Mouse (Mus musculus): ENCODE measurements at regions not wholly inside any gene's neighbourhood (a gene's known extent, or its start where the extent isn't known, plus 50 kb on each side); places are given as distances from the start of the nearest gene placed in this dataset.
A peak's percentile ranks its signal among the peaks of the same experiment; 100 is the strongest.

- DNase-seq (ENCODE audit: extremely low spot score in 1 of 2, low spot score in 1 of 2), result no peak
Measured at GRCm38 (mm10) chr1:105206216-105206615, 150.3 kb downstream of the Rnf152 start.

GRCm38 (mm10) chr1:105199305-105199704 lies 157.2 kb downstream of the Rnf152 start:
- no peak for DNase-seq (ENCODE audit: extremely low spot score in 1 of 2, low spot score in 1 of 2)

GRCm38 (mm10) chr1:105191126-105191525 lies 165.4 kb downstream of the Rnf152 start:
- no peak for DNase-seq (ENCODE audit: extremely low spot score in 1 of 2, low spot score in 1 of 2)

- no peak for DNase-seq (ENCODE audit: extremely low spot score in 1 of 2, low spot score in 1 of 2)
Measured at GRCm38 (mm10) chr1:105188920-105189266, 167.6 kb downstream of the Rnf152 start.

DNA sequence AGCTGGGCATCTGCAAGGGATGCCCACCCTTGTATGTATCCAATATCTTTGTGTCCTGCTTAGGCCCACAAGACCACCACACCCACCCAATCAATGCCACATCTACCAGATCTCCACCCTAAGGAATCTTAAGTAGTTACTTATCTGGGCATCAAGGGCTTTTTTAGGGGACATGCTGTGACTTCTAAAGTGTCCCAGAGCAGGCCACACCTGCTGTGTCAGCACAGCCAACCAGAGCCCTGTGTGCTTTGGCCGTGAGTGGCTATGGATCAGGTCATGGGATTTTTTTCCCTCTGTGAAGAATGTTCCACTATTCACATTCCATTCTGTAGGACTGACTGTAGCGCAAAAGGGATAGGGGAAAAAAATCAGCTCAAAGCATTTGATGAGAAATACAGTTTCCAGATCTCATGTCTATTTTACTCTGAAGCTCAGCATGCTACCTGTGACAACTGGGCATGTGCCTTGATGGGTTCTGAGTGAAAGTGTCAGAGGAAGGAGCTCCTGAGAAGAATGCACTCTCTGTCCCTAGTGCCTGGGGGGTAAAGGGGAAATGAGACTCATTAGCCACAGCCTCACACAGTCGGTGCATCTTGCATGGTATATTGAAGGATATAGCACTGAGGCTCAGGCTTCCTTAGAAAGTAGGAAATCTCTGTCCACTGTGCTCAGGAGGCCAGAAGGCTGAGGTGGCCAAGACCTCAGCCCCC lies 168.1 kb downstream of the Rnf152 start:
- DNase-seq (ENCODE audit: extremely low spot score in 1 of 2, low spot score in 1 of 2), result no peak

- DNase-seq (ENCODE audit: extremely low spot score in 1 of 2, low spot score in 1 of 2), result no peak
Measured at GRCm38 (mm10) chr1:105184470-105184869, 172.0 kb downstream of the Rnf152 start.

GRCm38 (mm10) chr1:105179371-105179823 lies 177.1 kb downstream of the Rnf152 start:
- DNase-seq (ENCODE audit: extremely low spot score in 1 of 2, low spot score in 1 of 2), result no peak

- no peak for DNase-seq (ENCODE audit: extremely low spot score in 1 of 2, low spot score in 1 of 2)
Measured at GRCm38 (mm10) chr1:105178773-105179172, 177.7 kb downstream of the Rnf152 start.

DNA sequence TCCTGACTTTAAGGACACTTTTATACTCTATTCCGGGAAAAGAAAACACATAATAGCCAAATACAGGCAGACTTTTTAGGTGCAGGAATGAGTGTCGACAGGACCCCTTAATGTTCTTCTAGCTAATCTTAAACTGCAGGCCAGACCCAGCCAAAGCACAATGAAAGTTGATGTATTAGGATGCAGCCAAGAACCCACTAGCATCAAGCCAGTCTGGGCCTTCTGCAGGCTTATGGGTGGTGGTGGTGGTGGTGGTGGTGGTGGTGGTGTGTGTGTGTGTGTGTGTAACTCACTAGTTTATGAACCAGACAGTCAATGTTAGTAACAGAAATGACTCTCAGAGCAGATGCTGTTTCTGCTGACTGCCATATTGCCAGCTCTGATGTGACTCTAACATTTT lies 178.6 kb downstream of the Rnf152 start:
- DNase-seq (ENCODE audit: extremely low spot score in 1 of 2, low spot score in 1 of 2), result peak in 1 of 2 experiments; percentile 2

DNA sequence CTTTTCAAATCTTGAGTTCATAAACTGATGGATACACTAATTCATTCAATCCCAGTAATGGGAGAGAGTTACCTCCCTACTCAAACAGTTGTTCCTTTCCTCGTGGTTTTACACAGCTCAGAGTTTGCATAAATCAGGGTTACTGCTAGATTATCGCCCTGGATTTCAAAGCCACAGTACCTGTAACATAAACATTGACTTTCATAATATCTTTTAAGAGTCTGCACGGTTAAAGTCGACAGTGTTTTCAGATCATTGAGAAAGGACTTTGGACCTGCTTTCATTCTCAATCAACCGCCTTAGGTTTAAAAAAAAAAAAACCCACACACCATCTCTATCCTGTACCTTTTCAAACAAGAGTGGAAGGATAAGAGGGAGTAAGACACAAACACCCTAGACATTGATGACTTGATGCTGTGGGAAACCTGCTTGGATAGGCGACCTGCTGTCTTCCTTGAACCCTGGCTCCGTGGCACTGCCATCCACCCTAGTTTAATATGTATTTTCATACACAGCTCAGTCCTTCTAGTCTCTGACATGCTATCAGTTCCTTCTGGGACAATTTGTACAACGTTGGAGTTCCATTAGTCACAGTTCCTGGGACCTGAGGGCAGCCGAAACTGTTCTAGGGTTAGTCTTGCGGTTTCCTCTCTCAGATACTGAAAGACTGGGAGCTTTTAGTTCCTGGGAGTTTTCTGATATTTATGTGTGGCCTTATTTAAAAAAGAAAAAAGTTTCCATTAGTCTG lies 179.3 kb downstream of the Rnf152 start:
- DNase-seq (ENCODE audit: extremely low spot score in 1 of 2, low spot score in 1 of 2), result no peak

- no peak for DNase-seq (ENCODE audit: extremely low spot score in 1 of 2, low spot score in 1 of 2)
Measured at GRCm38 (mm10) chr1:105170979-105171378, 185.5 kb downstream of the Rnf152 start.

DNA sequence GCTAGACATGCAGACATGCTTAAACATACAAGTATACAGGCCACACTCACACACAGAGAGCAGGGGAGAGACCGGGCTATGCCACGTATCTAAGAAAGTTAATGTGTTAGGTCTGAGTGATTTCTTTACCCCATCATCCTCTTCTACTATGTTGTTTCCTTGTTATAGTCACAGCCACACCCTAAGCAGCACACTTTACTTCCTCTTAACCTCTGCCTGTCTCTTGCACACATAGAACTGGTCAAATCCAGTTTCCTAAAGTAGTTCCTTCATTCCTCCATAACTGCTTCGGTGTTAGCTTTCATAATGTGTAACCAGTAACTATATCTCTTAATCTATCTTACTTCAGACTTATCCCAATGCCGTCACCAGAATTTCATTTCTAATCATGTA lies 186.4 kb downstream of the Rnf152 start:
- no peak for DNase-seq (ENCODE audit: extremely low spot score in 1 of 2, low spot score in 1 of 2)

GRCm38 (mm10) chr1:105169455-105170113 lies 186.9 kb downstream of the Rnf152 start:
- no peak for DNase-seq (ENCODE audit: extremely low spot score in 1 of 2, low spot score in 1 of 2)

GRCm38 (mm10) chr1:105168808-105169207 lies 187.7 kb downstream of the Rnf152 start:
- no peak for DNase-seq (ENCODE audit: extremely low spot score in 1 of 2, low spot score in 1 of 2)

DNA sequence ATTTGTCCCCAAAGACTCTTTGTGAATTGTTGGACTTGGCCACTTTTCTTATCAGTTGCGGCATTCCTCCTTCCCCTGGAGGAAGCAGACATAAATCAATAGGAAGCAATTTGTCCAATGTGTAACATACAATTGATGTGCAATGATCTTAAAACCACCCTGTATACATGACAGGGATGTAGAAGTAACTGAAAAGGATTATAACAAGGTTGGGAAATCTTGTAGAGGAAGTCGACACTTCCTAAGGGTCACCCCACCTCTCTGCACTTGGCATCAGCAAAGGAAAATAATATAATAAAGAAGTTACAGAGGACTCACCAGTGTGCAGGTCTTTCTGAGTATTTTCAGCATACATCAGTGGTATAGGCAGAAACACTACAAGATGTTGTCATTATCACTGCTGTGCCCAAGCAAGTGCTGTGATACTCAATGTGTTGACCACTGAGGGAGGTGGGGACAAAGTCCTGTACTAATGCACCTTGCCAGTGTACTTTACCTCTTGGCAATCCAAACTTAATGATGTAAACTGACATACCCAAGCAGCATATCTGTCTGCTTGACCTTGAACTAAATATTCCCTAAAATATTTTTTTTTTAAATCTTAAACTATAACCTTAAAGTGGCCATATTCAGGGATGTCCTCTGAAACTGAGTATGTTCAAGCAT lies 198.9 kb downstream of the Rnf152 start:
- DNase-seq (ENCODE audit: extremely low spot score in 1 of 2, low spot score in 1 of 2), result no peak

DNA sequence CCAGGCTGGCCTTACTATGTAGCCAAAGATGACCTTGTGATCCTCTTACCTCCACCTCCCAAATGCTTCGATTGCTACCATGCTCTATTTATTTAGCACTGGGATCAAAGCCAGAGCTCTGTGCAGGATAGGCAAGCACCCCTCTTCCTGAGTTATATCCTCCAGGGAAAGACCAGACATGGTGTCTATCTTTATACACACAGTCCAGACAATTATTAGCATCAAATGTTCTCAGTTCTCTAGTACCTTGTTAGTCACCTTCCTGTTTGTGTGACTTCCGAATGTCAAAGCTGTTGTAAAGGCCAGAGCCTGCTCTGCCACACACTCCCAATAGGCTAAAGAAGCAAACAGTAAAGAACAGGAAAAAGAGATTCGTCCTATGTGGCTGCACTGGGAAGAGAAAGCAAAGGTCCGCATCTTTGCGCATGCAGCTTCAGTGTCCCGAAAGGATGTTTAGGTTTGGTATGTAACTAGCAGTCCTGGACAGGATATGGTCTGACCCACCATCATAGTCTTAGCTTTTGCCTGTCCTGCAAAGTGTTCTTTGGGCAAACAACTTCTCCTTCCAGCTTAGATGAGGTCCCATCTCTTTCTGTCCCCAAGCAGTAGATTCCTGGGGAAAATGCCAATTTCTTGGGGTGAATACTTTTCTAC lies 204.2 kb downstream of the Rnf152 start:
- no peak for DNase-seq (ENCODE audit: extremely low spot score in 1 of 2, low spot score in 1 of 2)

- DNase-seq (ENCODE audit: extremely low spot score in 1 of 2, low spot score in 1 of 2), result no peak
Measured at GRCm38 (mm10) chr1:105151466-105151846, 205.1 kb downstream of the Rnf152 start.

DNA sequence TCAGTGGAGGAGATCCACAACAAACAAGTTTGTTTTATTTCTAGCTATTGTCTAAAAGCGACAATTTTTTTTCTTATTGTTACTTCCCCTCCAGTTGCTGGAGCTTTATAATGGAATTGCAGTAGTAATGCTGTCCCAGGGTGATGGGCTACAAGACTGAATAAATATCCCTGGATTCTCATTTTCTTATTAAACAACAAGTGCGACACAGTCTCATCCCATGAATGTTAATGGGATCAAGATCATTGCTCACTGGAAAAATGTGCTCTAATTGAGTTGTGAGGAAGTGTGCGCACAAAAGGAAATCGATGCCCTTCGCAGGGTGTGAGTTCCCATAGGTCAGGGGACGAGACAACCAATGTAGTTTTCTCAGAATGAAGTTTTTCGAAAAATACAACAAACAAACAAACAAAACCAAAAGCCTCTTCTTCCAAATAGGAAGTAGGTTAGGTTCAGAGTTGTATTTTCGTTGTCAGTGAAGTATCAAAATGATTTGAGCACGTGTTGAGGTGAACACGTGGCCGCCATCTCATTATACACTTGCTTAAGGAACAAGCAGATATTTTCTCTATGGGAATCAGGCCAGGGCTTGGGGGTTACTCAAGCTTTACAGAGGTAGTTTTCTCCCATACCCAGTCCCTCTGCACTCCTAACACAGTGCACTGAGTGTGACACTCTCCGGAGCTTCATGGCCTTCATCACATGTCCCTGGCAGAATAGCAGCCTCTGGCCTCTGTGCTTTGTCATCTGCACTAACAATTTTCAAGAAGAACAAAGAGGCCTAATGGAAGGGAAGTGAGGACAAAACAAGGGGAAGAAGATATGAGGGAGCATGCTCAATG lies 205.7 kb downstream of the Rnf152 start:
- no peak for DNase-seq (ENCODE audit: extremely low spot score in 1 of 2, low spot score in 1 of 2)

GRCm38 (mm10) chr1:105148792-105149191 lies 207.7 kb downstream of the Rnf152 start:
- no peak for DNase-seq (ENCODE audit: extremely low spot score in 1 of 2, low spot score in 1 of 2)

DNA sequence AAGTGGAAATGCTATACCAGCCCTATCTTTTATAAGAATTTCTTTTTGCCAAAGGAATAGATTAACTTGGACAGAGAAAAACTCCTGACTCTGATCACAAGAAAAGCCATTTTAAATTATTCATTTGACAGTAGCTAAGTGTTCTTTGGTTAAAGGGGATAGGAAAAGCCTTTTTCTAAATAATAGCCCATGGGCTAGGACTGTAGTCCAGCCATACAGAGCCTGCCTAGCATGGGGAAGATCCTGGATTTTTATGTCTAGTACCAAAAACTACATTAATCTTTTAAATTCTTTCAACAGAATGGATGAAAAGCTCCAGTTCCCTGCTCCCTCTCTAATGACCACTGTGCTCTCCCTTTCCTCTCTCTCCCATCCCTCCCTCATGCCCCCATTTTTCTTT lies 208.5 kb downstream of the Rnf152 start:
- no peak for DNase-seq (ENCODE audit: extremely low spot score in 1 of 2, low spot score in 1 of 2)

Data from layer of hippocampus, postnatal 25 days (tissue).